ENCODE assay signal across 21 mouse cellular contexts in the genomic region with DNA sequence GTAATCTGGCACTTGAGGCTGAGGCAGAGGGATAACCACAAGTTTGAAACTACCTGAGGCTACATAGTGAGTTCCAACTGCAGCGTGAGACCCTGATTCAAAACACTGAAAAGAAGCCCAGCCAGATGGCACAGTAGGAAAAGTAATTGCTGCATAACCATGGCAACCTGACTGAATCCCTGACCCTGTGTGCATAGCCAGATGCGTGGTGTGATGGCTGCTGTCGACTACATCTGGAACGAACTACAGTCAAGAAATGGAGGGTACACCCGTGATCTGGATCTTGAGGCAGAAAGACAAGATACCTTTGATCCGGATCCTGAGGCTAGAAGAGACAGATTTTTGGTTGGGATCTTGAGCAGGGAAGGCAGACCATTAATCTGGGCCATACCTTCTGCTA.
DNase-seq lines count a peak whose midpoint lies in the region; ATAC-seq lines count a peak whose summit lies in the region.
"Had no signal": no experiment of that assay in that cellular context is flagged by ENCODE, and none has a peak within 500 bp of the region (broad histone marks: within the 10 kb centered on the region; RNA-seq: fewer than 3 reads in every experiment).

No protein-coding gene starts in this region.

- peak; percentile 41; the same call in 1 of the 2 replicates for ATAC-seq in megakaryocyte-erythroid progenitor cell, adult 5-6 weeks (replicated peaks; ENCODE audit: low FRiP score, low TSS enrichment, poor library complexity, severe bottlenecking)
- no peak for ATAC-seq in heart, embryonic 12.5 days (ENCODE audit: insufficient number of reproducible peaks, low FRiP score)
- ATAC-seq: forebrain, embryonic 15.5 days; hindbrain, embryonic 16.5 days; inflammation-experienced regulatory T-cells, adult 6 months; intestine, postnatal 0 days had no signal

- no peak overlapping the region for H3K9ac ChIP-seq in heart, embryonic 12.5 days
- H3K9ac ChIP-seq: embryonic facial prominence, embryonic 15.5 days; forebrain, embryonic 15.5 days; heart, embryonic 13.5 days had no signal

- H3K9me3 ChIP-seq in heart, embryonic 12.5 days (replicated peaks) = no peaks in the 10 kb centered on the region
- H3K9me3 ChIP-seq: embryonic facial prominence, embryonic 15.5 days; forebrain, embryonic 10.5 days; forebrain, embryonic 15.5 days; heart, embryonic 13.5 days had no signal

- 68% methylated on average over 6 of the region's 6 CpGs for WGBS in heart, embryonic 12.5 days

- H3K36me3 ChIP-seq in heart, embryonic 12.5 days = no peaks in the 10 kb centered on the region
- H3K36me3 ChIP-seq: embryonic facial prominence, embryonic 15.5 days; forebrain, embryonic 10.5 days; forebrain, embryonic 15.5 days; heart, embryonic 13.5 days had no signal

- H3K4me3 ChIP-seq in heart, embryonic 12.5 days = no peak overlapping the region
- H3K4me3 ChIP-seq: embryonic facial prominence, embryonic 15.5 days; erythroblast, embryonic 14.5 days; forebrain, embryonic 10.5 days; forebrain, embryonic 15.5 days; heart, embryonic 13.5 days had no signal

- H3K27me3 ChIP-seq in heart, embryonic 12.5 days (replicated peaks) = no peaks in the 10 kb centered on the region
- H3K27me3 ChIP-seq: forebrain, embryonic 15.5 days; heart, embryonic 13.5 days had no signal

- peak; percentile 33 for DNase-seq in MN1 (ENCODE audit: low spot score)
- DNase-seq in embryo, embryonic 10.5 days (ENCODE audit: low spot score) = peak; percentile 57
- peak; percentile 71 for DNase-seq in forelimb bud, embryonic 11.5 days (ENCODE audit: low read depth, low spot score)
- no peak for DNase-seq in adrenal gland, postnatal 36 days
- no peak for DNase-seq in layer of hippocampus, adult 9-10 months (ENCODE audit: low spot score)
- DNase-seq: adrenal gland, postnatal 10 days; cerebellum, adult 18-20 months; cerebellum, adult 9-11 months; cerebellum, postnatal 36 days; gastrocnemius, postnatal 25 days; heart, postnatal 36 days had no signal

- H3K4me2 ChIP-seq in heart, embryonic 12.5 days = no peak overlapping the region
- H3K4me2 ChIP-seq: embryonic facial prominence, embryonic 15.5 days; forebrain, embryonic 15.5 days; heart, embryonic 13.5 days had no signal

- 0 out of 2 replicates have a peak, but pooled peaks cover 5% of the 10 kb centered on the region for H3K4me1 ChIP-seq in heart, embryonic 12.5 days (replicated peaks)
- H3K4me1 ChIP-seq: embryonic facial prominence, embryonic 15.5 days had no signal

- no peak overlapping the region for H3K27ac ChIP-seq in heart, embryonic 12.5 days (ENCODE audit: poor library complexity, severe bottlenecking)
- H3K27ac ChIP-seq: embryonic facial prominence, embryonic 15.5 days; forebrain, embryonic 10.5 days; forebrain, embryonic 15.5 days; heart, embryonic 13.5 days had no signal

Comparison
In these comparisons a context has a peak if more than half of its experiments do, and no peak if none do; other contexts are left out.
1. DNase-seq: peak in MN1 (single experiment), embryo, embryonic 10.5 days (single experiment) and forelimb bud, embryonic 11.5 days (single experiment); none in adrenal gland, postnatal 36 days (0 of 2) and layer of hippocampus, adult 9-10 months (single experiment).